Mouse (Mus musculus) mesoderm, embryonic 11.5 days (tissue): ENCODE measurements around the gene D2hgdh.
"Not testable (repeated sequence)": the region's sequence is repeated elsewhere in the genome, so short reads cannot be mapped to it uniquely, and the experiment has no call there.

Experiments
- DNase-seq: peaks from one replicate; pipeline ENCODE4 v3.0.0-alpha.2; 2012; ENCODE audit warnings: low read depth, low spot score

Gene D2hgdh

DNA sequence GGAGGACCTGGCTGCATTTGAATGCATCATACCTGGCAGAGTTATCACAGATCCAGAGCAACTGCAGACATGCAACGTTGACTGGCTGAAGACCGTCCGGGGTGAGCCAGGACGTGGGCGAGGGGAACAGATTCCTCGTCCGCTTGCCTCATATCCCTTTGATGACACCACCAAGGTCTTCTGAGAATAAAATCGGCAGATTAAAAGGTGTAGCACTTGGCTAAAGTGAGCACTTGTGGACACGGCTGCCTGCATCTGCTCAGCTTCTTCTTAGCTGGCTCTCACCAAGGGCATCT is 1.8 kb downstream of the D2hgdh start:
- DNase-seq = no peak

DNA sequence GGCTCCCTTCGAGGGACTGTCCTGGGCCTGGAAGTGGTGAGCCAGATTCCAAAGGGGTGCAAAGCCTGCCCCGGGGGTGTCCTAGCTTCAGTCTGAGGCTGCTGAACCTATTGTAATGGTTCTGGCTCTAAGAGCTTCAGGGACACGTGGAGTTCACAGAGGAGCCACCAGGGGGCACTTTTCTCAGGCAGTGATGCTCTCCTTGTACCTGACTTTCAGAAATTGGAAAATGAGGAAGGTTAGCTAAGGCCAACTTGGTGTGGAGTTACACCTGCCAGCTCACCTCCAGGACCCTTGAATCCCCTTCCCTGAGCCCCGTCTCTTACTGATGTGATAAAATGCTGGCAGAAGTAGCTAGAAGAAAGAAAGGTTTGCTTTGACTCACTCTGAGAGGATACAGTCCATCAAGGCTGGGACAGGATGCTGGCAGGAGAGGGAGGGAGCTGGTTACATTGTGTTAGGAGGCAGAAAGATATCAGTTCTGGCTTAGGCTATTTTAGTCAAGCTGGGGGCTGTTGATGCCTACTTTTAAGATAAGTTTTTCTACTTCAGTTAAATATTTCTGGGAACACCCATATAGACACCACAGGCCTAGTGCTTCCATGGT is 8.1 kb downstream of the D2hgdh start:
- not testable (repeated sequence) for DNase-seq

DNA sequence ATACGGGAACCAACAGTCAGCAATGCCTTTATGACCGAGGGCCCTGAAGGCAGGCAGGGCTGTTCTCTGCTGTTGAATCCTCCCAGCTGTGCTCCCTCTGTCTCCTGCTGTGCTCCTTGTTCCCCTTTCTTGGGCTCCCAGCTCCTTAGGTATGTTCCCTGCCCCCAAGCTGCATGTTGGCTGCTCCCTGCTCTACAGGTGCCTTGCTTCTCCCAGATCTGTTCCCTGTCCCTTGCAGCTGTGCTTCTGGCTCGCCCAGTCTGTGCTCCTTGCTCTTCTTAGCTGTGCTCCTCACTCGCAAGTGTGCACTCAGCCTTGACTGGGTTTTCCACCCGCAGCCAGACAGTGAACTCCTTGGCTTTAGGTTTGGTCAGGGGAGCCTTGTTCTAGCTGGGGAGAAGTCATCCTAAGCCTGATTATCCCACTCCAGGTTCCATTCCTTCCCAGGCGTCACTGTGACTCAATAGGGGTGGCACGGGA is 10.0 kb downstream of the D2hgdh start:
- no peak for DNase-seq

DNA sequence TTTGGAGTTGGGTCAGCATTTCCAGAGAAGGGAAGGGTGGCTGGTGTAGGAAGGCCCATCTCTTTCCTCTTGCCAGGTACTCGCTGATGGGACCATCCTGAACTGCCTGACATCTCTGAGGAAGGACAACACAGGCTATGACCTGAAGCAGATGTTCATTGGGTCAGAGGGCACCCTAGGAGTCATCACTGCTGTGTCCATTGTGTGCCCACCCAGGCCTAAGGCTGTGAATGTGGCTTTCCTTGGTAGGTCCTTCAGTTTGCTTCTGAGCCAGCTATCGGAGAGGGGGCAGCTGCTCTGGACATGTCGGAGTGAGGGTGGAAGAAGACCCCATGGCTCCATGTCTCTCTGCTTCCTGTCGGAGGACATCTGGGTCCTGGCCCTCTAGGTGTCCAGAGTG is 10.5 kb downstream of the D2hgdh start:
- no peak for DNase-seq

DNA sequence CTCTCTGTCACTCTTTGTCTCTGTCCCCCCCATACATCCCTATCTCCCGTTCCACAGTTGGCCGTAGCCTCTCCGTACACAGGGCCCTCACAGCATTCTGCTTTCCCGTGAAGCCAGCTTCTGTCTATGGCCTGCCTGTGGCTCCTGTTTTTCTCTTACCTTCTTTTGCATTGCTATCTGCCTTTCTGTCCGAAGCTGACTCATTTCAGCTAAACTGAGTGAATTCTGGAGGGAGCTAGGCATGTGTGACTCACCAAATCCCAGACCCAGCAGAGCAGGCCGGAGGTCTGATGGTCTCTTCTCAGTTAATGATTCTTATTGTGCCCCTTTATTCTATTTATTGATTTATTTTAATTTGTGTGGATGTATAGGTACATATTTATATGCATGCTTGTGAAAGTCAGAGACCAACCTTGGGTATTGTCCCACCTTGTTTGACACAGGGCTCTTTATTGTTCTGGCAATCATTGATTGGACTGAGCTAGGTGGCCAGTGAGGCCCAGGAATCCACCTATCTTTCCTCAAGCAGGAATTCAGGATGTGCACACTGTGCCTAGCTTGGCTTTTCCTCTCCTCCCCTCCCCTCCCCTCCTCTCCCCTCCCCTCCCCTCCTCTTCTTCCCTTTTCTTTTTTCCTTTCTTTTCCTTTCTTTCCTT is 11.3 kb downstream of the D2hgdh start:
- no peak for DNase-seq

DNA sequence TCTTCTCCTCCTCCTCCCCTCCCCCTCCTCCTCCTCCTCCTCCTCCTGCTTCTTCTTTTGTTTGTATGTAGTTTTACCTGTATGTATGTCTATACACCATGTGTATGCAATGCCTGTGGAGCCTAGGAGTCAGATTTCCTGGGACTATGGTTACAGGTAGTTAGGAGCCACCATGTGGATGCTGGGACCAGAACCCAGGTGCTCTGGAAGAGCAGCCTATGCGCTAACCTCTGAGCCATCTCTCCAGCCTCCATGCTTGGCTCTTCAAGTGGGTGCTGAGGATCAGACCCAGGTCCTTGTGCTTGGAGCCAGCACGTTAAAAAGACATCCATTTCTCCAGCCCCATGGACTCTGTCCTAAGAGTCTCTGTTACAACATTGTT is 11.8 kb downstream of the D2hgdh start:
- DNase-seq = no peak

- no peak for DNase-seq
Observed at GRCm38 (mm10) chr1:93837335-93837734, 12.6 kb downstream of the D2hgdh start.

GRCm38 (mm10) chr1:93838569-93838968 is 13.9 kb downstream of the D2hgdh start:
- DNase-seq = not testable (repeated sequence)

GRCm38 (mm10) chr1:93845766-93846366 is 21.2 kb downstream of the D2hgdh start:
- not testable (repeated sequence) for DNase-seq

GRCm38 (mm10) chr1:93855790-93856189 is 31.1 kb downstream of the D2hgdh start:
- DNase-seq = not testable (repeated sequence)

GRCm38 (mm10) chr1:93857370-93857769 is 32.7 kb downstream of the D2hgdh start:
- DNase-seq = no peak

DNA sequence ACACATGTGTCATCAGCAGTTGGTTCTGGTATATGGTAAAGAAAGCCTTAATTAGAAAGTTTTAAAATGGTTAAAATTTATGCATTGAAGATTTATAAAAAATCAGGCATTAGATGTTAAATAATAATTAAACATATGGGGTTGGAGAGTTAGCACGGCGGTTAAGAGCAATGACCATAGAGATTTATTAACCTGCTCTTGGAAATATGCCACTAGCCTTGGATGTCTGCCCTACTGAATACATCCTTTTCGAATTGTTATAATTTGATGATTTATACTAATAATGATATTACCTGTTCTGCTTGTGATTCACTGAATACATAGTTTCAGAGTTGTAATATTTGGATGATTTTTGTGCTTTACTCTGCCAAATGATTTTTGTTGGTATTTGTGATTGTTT is 33.3 kb downstream of the D2hgdh start:
- no peak for DNase-seq

DNA sequence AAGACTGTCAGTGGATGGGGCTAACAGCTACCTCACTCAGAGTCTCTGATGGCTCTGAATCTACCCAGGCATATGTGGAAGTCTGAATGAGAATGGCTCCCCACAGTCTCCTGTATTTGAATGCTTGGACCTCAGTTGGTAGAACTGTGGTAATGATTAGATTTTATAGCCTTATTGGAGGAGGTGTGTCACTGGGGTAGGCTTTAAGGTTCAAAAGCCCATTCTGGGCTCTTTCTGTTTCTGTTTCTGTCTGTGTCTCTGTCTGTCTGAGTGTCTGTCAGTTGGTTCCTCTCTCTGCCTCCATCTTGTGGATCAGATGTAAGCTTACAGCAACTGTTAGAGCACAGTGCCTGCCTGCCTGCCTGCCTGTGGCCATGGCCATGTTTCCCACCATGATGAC is 34.9 kb downstream of the D2hgdh start:
- DNase-seq = no peak

DNA sequence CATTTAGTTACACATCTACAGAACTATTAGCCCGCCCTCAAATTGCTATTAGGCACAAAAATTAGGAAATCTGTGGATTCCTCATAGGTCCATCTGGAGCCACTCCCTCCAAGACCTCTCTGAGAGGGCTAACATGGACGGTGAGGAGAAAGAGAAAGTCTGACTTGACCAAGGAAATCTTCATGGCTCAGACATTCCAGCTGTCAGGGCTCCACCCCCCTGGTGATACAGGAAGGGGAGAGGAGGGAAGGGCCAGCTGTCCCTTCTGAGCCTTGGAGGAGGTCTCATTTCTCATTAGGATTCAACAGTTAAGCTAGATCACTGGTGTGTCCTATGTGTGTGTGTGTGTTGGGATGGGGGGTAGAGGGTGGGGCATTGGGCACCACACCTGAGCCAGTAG is 36.3 kb downstream of the D2hgdh start, which contains the start of gene Gal3st2:
Gene Gal3st2, plus strand, starts transcription at position 259 of the 400 bp plus-strand sequence.
- not testable (repeated sequence) for DNase-seq

GRCm38 (mm10) chr1:93871594-93872105 is 46.9 kb downstream of the D2hgdh start:
- DNase-seq = not testable (repeated sequence)

DNA sequence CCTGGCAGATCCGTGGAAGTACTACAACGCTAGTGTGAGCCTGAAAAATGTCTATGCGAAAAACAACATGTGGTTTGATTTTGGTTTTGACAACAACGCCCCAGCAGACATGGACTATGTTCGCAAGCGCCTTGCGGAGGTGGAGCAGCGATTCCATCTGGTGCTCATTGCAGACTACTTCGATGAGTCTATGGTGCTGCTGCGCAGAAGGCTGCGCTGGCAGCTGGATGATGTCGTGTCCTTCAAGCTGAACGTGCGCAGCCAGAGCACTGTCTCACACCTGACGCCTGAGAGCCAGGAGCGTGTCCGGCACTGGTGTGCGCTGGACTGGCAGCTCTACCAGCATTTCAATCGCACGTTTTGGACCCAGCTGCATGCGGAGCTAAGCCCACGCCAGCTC is 49.7 kb downstream of the D2hgdh start:
- not testable (repeated sequence) for DNase-seq

DNA sequence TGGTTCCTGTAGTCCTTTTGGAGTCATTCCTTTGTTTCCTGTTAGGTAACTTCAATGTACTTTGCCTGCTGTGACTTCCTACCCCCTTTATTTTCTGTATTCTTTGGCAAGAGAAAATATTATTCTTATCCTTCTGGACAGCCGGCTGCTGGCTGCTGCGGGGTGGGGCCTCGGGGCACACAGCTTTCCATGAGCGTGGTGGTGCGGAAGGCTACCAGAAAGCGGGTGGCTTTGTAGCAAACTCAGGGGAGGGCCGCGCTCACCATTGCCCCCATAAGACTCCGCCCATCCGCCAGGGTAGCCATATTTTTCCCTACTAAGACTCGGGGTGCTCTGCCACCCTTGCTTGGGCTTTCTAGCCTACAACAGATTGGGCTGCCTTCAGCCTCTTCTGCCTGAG is 57.1 kb downstream of the D2hgdh start:
- not testable (repeated sequence) for DNase-seq

DNA sequence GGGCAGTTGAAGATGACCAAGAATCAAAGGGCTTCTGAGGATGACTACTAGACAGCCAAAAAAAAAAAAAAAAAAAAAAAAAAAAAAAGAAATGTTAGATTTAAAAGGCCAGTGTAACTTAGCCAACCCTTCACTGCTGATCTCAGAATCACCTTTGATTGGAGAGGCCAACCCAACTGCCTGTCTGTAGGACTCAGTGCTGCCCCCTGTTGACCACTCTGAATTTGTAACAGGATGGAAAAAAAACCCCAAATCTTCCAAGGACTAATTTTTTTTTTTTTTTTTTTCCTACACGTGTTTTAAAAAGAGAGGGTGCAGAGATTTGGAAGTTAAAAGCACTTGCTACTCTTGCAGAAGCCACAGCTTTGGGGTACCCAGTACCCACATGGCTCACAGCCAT is 66.2 kb downstream of the D2hgdh start:
- not testable (repeated sequence) for DNase-seq

DNA sequence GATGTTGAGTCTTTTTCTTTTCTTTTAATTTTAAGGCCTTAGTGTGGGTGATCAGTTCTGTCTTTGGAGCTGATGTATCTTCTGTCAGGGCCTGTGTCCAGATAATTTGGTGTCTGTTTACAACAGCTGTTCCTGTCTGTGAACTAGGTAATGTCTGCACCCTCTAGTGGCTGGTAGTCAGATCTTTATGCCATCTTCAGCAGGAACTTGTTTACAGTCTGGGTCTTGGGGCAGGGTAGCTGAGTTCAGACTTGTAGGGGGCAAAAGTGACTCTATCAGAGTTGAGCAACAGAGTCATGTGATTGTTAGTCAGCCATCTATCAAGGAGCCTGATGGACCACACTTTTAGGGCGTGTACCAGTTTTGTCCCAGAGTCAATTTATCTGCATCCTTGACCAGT is 72.7 kb downstream of the D2hgdh start:
- DNase-seq = not testable (repeated sequence)

DNA sequence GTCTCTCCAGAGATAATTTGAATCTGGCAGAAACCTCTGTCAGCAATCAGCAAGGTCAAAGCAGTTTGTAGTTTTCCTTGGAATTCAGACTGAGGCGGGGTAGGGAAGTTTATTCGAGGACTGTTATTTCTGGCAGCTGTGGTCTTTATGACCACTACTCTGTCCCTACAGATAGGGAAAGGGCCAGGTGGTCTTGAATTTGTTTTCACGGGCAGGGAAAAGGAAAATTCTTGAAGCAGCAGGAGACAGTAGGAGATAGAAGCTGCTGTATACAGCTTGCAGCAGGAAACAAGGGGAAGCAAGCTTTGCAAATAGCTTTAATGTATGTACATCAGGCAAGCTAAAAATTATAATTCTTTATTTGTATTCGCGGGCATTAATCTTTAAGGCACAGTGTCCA is 76.6 kb downstream of the D2hgdh start:
- DNase-seq = not testable (repeated sequence)
